Mouse (Mus musculus): ENCODE results near the gene Rundc1. TPM values are rescaled to one million over a fixed set of nuclear protein-coding genes. Genes with fewer than 3 reads are reported as not detected.

Gene Rundc1
- total RNA-seq, 2 experiments from 2014 or later = 37.2 to 44.0 TPM

GRCm38 (mm10) chr11:101484814-101485213, 59.9 kb downstream of the Rundc1 start:
- intact Hi-C loops (cut with DNase I) = no loop called here
- DNase-seq (ENCODE audit: extremely low spot score in 1 of 2, low spot score in 2 of 2) = no peak
- no peak for TF ChIP-seq CTCF (IDR thresholded peaks at IDR 0.05)
- H3K4me3 ChIP-seq = no peak overlapping the region
- H3K27ac ChIP-seq = no peak overlapping the region

Small RNA genes lying within 50 kb of the gene (microRNA-seq; reads per million reads assigned to microRNA genes)
- gene Mir6929 = 1.2 to 1.9 reads per million in 2 experiments

Other genes with a start within 250 kb of the Rundc1 start
- gene Ccr10, start 249.6 kb upstream of the Rundc1 start, total RNA-seq (2021) = under 1 TPM in 1 of 2 experiments, not detected in 1; 0.38 TPM
- 10 to 100 TPM; 56.9 to 62.1 TPM for gene Ezh1, start 198.6 kb upstream of the Rundc1 start, total RNA-seq (2021)
- 10 to 100 TPM; 35.7 to 40.8 TPM for gene Ramp2, start 179.1 kb upstream of the Rundc1 start, total RNA-seq (2021)
- gene Vps25, start 171.4 kb upstream of the Rundc1 start, total RNA-seq (2021) = 10 to 100 TPM; 59.3 to 61.0 TPM
- 1 to 10 TPM; 4.5 to 8.0 TPM for gene Wnk4, start 164.5 kb upstream of the Rundc1 start, total RNA-seq (2021)
- gene Cntd1, start 146.1 kb upstream of the Rundc1 start, total RNA-seq (2021) = under 1 TPM; 0.44 to 0.81 TPM
- 10 to 100 TPM; 97.5 to 98.4 TPM for gene Coa3, start 146.0 kb upstream of the Rundc1 start, total RNA-seq (2021)
- gene Becn1, start 122.8 kb upstream of the Rundc1 start, total RNA-seq (2021) = 100 to 1,000 TPM; 210 to 218 TPM
- 100 to 1,000 TPM; 125 to 132 TPM for gene Psme3, start 108.9 kb upstream of the Rundc1 start, total RNA-seq (2021)
- gene Aoc2, start 100.0 kb upstream of the Rundc1 start, total RNA-seq (2021) = 1 to 10 TPM; 7.2 to 9.4 TPM
- under 1 TPM; 0.63 TPM for gene Aoc3, start 94.5 kb upstream of the Rundc1 start, total RNA-seq (2021)
- not detected for gene G6pc, start 57.5 kb upstream of the Rundc1 start, total RNA-seq (2021)
- gene Aarsd1, start 7.5 kb upstream of the Rundc1 start, total RNA-seq (2021) = 10 to 100 TPM; 43.8 to 47.1 TPM
- 1 to 10 TPM; 7.1 to 9.9 TPM for gene Gm27029, start 289 bp upstream of the Rundc1 start, total RNA-seq (2021)
- 1 to 10 TPM; 2.3 to 4.2 TPM for gene Ptges3l, start 248 bp downstream of the Rundc1 start, total RNA-seq (2021)
- gene Rpl27, start 17.2 kb downstream of the Rundc1 start, total RNA-seq (2021) = 10 to 100 TPM; 31.5 to 34.7 TPM
- 1 to 10 TPM; 2.4 to 3.2 TPM for gene Ifi35, start 23.3 kb downstream of the Rundc1 start, total RNA-seq (2021)
- gene Rnd2, start 39.9 kb downstream of the Rundc1 start, total RNA-seq (2021) = 100 to 1,000 TPM; 141 to 159 TPM
- gene Vat1, start 41.1 kb downstream of the Rundc1 start, total RNA-seq (2021) = 10 to 100 TPM; 33.4 to 36.8 TPM
- gene Brca1, start 126.9 kb downstream of the Rundc1 start, total RNA-seq (2021) = under 1 TPM; 0.61 to 0.70 TPM
- 100 to 1,000 TPM; 136 to 137 TPM for gene Nbr1, start 127.1 kb downstream of the Rundc1 start, total RNA-seq (2021)
- gene Tmem106a, start 157.2 kb downstream of the Rundc1 start, total RNA-seq (2021) = 1 to 10 TPM; 1.3 to 1.9 TPM
- gene Gm11634, start 174.2 kb downstream of the Rundc1 start, total RNA-seq (2021) = not detected
- gene Rdm1, start 202.1 kb downstream of the Rundc1 start, total RNA-seq (2021) = 1 to 10 TPM; 7.8 to 9.5 TPM
- gene Arl4d, start 240.5 kb downstream of the Rundc1 start, total RNA-seq (2021) = 10 to 100 TPM; 33.5 to 50.4 TPM